Mouse (Mus musculus) gastrocnemius, adult 18-20 months (tissue): Measurements from ENCODE around the gene Tex33. TPM values are rescaled to one million over a fixed set of nuclear protein-coding genes. Genes with fewer than 3 reads are reported as not detected.

Experiments used
- DNase-seq: peaks from one replicate; pipeline ENCODE4 v3.0.0; 2021; ENCODE audit warnings: low spot score
- total RNA-seq, 2 experiments: library from RNA; stranded (reverse); gene quantifications; 2 replicates each; pipeline ENCODE4 v1.2.3; 2021

The Tex33 gene
- total RNA-seq, 2 experiments from 2014 or later: not detected

GRCm38 (mm10) chr15:78416937-78417336 lies 21.2 kb upstream of the Tex33 start:
- DNase-seq: no peak

- no peak for DNase-seq
Measured at GRCm38 (mm10) chr15:78414157-78414556, 18.4 kb upstream of the Tex33 start.

- DNase-seq: no peak
Measured at GRCm38 (mm10) chr15:78413719-78414117, 18.0 kb upstream of the Tex33 start.

GRCm38 (mm10) chr15:78413083-78413718 lies 17.5 kb upstream of the Tex33 start:
- DNase-seq: no peak

- DNase-seq: no peak
Measured at GRCm38 (mm10) chr15:78409570-78410052, 13.9 kb upstream of the Tex33 start.

GRCm38 (mm10) chr15:78406293-78406934 lies 10.7 kb upstream of the Tex33 start, which contains the start of gene Mpst:
Gene Mpst (plus strand): TSS chr15:78406416.
- peak; percentile 92 for DNase-seq

- DNase-seq: peak; percentile 85
Measured at GRCm38 (mm10) chr15:78405517-78406211, 10.0 kb upstream of the Tex33 start, which contains the start of gene Tst. Gene Tst (minus strand): TSS chr15:78405907.

GRCm38 (mm10) chr15:78405098-78405497 lies 9.4 kb upstream of the Tex33 start:
- DNase-seq: peak; percentile 13

GRCm38 (mm10) chr15:78403896-78404295 lies 8.2 kb upstream of the Tex33 start:
- DNase-seq: peak; percentile 14

- no peak for DNase-seq
Measured at GRCm38 (mm10) chr15:78403301-78403741, 7.6 kb upstream of the Tex33 start.

- no peak for DNase-seq
Measured at GRCm38 (mm10) chr15:78402423-78402822, 6.7 kb upstream of the Tex33 start.

- peak; percentile 78 for DNase-seq
Measured at GRCm38 (mm10) chr15:78401921-78402320, 6.2 kb upstream of the Tex33 start.

GRCm38 (mm10) chr15:78401345-78401744 lies 5.6 kb upstream of the Tex33 start:
- peak; percentile 64 for DNase-seq

- no peak for DNase-seq
Measured at GRCm38 (mm10) chr15:78390855-78391254, 4.9 kb downstream of the Tex33 start.

GRCm38 (mm10) chr15:78385564-78385963 lies 10.1 kb downstream of the Tex33 start:
- no peak for DNase-seq

- no peak for DNase-seq
Measured at GRCm38 (mm10) chr15:78384220-78385116, 11.2 kb downstream of the Tex33 start.

- no peak for DNase-seq
Measured at GRCm38 (mm10) chr15:78383450-78384219, 12.1 kb downstream of the Tex33 start.

GRCm38 (mm10) chr15:78382115-78382514 lies 13.6 kb downstream of the Tex33 start:
- DNase-seq: no peak

GRCm38 (mm10) chr15:78380741-78381140 lies 15.0 kb downstream of the Tex33 start:
- no peak for DNase-seq

GRCm38 (mm10) chr15:78380208-78380607 lies 15.5 kb downstream of the Tex33 start:
- no peak for DNase-seq
